Mouse (Mus musculus) c-Kit-positive CD71-positive TER-119-negative erythroid progenitor cells, embryonic 14.5 days (primary cell): ENCODE data around the gene Fmnl1.

Source experiments
- DNase-seq: peaks from one replicate; pipeline ENCODE4 v3.0.0-alpha.2; 2013; ENCODE audit warnings: low read depth

The Fmnl1 gene

GRCm38 (mm10) chr11:103170494-103171285 lies at the start of gene Fmnl1:
TSS of gene Fmnl1 (plus strand) at chr11:103171107.
- no peak for DNase-seq

- DNase-seq = no peak
Measured at GRCm38 (mm10) chr11:103131701-103132575, 39.0 kb upstream of the Fmnl1 start, which contains the start of gene Hexim2. TSS of gene Hexim2 (plus strand) at chr11:103132429.

- peak; percentile 100 for DNase-seq
Measured at GRCm38 (mm10) chr11:103132576-103133455, 38.1 kb upstream of the Fmnl1 start.

- no peak for DNase-seq
Measured at GRCm38 (mm10) chr11:103133456-103134185, 37.3 kb upstream of the Fmnl1 start.

- DNase-seq = no peak
Measured at GRCm38 (mm10) chr11:103134221-103134620, 36.7 kb upstream of the Fmnl1 start.

GRCm38 (mm10) chr11:103136039-103136577 lies 34.8 kb upstream of the Fmnl1 start:
- no peak for DNase-seq

GRCm38 (mm10) chr11:103139951-103140762 lies 30.8 kb upstream of the Fmnl1 start:
- DNase-seq = no peak

GRCm38 (mm10) chr11:103140763-103141100 lies 30.2 kb upstream of the Fmnl1 start:
- no peak for DNase-seq

- no peak for DNase-seq
Measured at GRCm38 (mm10) chr11:103141101-103141943, 29.6 kb upstream of the Fmnl1 start.

GRCm38 (mm10) chr11:103141944-103142255 lies 29.0 kb upstream of the Fmnl1 start:
- no peak for DNase-seq

GRCm38 (mm10) chr11:103142441-103143182 lies 28.3 kb upstream of the Fmnl1 start:
- no peak for DNase-seq

GRCm38 (mm10) chr11:103144309-103145285 lies 26.3 kb upstream of the Fmnl1 start:
- no peak for DNase-seq

- DNase-seq = no peak
Measured at GRCm38 (mm10) chr11:103146386-103146785, 24.5 kb upstream of the Fmnl1 start.

GRCm38 (mm10) chr11:103147766-103148165 lies 23.1 kb upstream of the Fmnl1 start:
- DNase-seq = no peak

GRCm38 (mm10) chr11:103149771-103150170 lies 21.1 kb upstream of the Fmnl1 start:
- no peak for DNase-seq

GRCm38 (mm10) chr11:103158621-103159478 lies 12.1 kb upstream of the Fmnl1 start:
- DNase-seq = peak; percentile 78
